Mouse (Mus musculus) c-Kit-negative CD71-positive TER-119-positive erythroid progenitor cells, embryonic 14.5 days (primary cell): ENCODE results near the gene Sigmar1.
"Not testable (repeated sequence)": the region's sequence is repeated elsewhere in the genome, so short reads cannot be mapped to it uniquely, and the experiment has no call there.

Source experiments
- DNase-seq: peaks from one replicate; pipeline ENCODE4 v3.0.0-alpha.2; 2013; ENCODE audit warnings: low read depth, low spot score

Sigmar1 gene

GRCm38 (mm10) chr4:41711705-41712375 is 44.1 kb downstream of the Sigmar1 start:
- DNase-seq: no peak

DNA sequence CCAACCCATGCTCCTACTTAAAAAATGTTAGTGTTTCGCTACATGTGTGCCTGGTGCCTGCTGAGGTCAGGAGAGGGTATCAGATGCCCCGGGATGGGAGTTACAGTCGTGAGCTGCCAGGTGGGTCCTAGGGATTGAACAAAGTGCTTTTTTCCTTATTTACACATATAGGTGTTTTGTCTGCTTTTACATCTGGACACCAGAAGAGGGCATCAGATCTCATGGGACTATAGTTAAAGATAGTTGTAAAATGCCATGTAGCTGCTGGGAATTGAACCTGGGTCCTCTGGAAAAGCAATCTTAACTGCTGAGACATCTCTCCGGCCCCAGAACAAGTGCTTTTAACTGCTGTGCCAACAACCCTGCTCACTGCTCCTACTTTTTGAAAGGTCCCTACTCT is 45.7 kb downstream of the Sigmar1 start:
- DNase-seq: no peak

DNA sequence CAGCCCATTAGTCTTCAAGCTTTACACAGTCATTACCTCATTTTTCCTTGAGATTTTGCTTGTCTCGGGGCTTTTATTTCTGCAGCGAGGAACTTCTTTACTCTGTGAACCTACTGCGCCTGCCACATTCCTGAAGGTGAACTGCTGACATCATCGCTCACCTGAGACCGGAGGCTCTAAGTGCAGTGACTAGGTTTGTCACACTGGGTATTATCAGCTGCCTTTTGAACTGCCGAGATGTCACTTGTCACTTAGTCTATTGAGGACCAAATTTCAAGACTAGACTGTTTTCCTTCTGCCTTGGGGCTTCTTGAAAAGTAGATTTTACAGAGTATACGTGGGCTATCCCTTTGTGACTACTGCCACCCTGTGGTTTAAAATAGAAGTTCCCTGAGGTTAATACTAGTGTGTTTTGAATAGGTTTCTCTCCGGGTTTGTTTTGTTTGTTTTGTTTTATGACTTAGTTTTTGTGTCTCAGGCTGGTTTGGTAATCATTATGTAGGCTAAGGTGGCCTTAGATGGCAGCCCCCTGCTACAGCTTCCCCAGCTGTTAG is 47.7 kb downstream of the Sigmar1 start:
- no peak for DNase-seq

- DNase-seq: no peak
Measured at GRCm38 (mm10) chr4:41707011-41707535, 48.9 kb downstream of the Sigmar1 start.

DNA sequence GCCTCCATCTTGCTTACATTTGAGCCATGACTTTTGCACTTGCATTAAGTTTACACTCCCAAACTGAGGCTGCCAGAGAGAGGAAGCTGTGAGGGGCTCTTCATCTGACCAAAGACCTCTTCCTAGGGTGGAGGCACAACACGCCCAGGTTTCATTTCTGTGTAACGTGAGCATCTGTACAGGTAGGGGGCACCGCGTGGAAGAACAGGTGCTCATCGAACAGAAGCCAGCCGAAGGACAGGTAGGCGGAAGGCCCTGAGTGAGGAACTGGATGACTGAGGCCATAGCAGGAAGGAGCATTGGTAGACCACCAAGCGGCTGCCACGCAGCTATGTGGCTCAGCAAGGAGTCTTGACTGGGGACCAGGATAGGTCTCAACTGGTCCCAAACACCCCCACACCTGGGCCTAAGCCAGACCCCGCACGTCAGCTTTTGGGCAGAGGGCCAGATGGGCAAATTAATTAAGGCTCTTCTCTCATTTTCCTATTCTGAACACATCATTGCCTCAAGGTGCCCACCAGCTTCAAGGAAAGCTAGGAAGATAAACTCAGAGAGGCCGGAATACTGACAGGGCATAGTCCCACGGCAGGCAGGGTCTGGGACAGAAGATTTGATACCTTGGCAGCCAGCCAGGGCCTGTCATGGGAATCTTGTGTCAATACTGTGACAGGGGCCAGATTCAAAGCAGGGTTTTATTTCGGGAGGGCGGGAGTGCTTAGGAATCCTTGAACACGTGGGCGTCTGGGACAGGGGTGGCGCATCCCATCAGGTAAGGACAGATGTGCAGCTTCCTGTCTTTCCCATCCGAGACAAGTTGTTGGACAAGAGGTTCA is 49.8 kb downstream of the Sigmar1 start:
- no peak for DNase-seq

DNA sequence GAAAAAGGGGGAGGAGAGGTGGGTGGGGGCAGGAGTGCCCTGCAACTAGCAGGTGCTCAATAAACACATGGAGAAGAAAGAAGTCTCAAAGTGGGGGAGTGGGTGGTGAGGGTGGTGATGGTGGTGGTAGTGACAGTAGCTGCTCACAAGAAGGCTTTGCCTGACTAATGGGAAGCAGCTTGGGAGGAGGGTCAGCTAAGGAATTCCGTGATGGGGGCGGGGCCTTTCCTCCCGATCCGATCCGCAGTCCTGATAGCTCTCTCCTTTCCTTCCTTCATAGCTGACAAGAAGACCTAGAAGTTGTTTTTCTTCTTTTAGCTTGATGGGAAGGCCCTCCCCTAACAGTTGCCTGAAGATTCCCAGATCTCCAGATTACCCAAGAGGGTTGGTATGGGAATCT is 51.3 kb downstream of the Sigmar1 start:
- DNase-seq: no peak

DNA sequence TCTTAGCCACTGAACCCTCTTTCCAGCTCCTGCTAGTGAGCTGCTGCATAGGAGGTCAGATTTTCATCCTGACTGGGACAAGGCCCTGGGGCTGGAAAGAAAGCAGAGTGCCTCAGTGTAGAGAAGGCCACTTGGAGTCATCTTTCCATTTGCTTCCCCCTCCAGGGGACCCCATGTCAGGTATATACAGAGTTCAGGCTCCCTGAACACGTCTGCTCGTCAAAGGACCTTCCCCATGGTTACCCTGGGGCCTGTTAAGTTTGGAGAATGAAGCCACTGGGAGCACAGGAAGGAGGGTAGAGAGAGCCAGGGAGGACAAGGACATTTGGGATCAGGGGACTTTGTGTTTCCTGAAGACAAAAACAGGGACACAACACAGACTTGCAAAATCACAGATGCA is 53.7 kb downstream of the Sigmar1 start:
- not testable (repeated sequence) for DNase-seq

DNA sequence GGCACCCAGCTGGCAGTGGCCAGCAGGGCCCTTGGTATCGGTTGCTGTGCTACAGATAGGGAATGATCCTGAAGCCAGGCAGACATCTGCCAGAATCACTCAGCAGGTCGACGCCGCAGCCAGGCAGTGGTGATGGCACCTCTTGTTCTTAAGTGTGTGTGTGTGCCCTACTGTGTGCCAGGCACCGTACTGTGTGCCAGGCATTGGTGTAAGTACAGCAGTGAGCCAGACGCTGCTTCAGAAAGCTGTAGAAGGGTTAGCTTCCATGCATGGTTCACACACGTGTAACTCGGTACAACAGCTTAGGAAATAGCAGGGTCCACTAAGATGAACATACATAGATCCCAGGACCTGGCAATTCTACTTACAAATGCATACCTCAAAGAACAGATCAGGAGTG is 55.7 kb downstream of the Sigmar1 start:
- DNase-seq: not testable (repeated sequence)

DNA sequence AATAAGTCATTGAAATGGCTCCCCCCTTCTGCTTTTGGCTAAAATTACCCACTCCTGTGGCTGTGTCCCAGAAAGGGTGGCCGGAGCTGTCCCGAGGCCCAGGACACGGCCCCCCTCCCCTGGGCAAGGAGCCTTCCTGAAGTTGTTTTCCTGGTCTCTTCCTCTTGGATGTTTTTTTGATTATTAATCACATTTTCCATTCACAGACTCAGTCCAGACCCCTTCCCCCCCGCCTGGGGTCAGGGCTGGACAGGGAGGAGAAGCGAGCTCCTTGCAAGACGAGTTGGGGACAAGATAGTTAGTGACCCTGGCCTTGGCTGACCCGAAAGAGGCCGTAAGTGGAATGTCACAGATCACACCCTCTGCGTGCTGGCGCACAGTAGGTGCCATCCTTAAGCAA is 56.2 kb downstream of the Sigmar1 start, which contains the start of gene Il11ra1:
Il11ra1 (plus strand) TSS at position 207 of the 400 bp plus-strand sequence.
- DNase-seq: not testable (repeated sequence)

GRCm38 (mm10) chr4:41698421-41699016 is 57.4 kb downstream of the Sigmar1 start:
- DNase-seq: not testable (repeated sequence)

DNA sequence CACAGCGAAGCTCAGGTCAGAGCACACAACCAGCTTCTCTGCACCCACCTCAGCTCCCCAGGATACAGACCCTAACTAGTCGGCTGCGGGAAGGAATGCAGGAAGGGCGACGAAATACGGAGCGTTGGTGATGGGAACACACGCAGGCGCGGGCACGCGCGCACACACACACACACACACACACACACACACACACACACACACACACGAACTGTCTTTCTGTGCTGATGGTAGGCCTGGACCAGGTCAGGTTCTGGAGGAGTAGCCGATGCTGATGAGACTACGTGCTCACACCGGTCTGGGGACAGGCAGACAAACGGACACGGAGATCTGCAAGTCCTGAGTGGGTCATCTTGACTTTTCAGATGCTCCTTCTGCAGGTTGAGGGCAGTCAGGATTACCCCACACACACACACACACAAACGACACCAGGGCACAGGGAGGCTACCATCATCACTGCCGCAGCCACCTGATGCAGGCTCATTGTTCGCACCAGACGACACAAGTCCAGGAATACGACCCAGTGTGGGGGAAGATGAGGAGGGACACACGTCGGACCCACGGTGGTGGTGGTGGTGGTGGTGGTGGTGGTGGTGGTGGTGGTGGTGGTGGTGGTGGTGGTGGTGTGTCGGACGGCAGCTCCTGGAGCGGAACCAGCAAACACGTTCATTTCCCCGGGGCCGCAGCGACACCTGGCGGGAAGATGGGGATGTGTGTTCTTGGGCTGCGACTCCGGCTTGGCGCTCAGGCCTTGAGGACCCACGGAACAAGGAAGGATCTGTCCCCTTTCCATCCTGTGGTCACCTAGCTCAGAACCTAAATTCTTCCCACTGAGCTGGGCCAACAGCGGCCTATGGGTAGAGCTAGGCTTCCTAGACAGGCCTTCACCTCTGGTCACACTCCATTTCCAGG is 58.8 kb downstream of the Sigmar1 start, which contains the start of gene Cntfr:
Cntfr (minus strand) TSS at position 160 of the 912 bp plus-strand sequence.
- DNase-seq: not testable (repeated sequence)

- DNase-seq: not testable (repeated sequence)
Measured at GRCm38 (mm10) chr4:41696452-41696851, 59.5 kb downstream of the Sigmar1 start.

GRCm38 (mm10) chr4:41695800-41696199 is 60.2 kb downstream of the Sigmar1 start:
- not testable (repeated sequence) for DNase-seq

DNA sequence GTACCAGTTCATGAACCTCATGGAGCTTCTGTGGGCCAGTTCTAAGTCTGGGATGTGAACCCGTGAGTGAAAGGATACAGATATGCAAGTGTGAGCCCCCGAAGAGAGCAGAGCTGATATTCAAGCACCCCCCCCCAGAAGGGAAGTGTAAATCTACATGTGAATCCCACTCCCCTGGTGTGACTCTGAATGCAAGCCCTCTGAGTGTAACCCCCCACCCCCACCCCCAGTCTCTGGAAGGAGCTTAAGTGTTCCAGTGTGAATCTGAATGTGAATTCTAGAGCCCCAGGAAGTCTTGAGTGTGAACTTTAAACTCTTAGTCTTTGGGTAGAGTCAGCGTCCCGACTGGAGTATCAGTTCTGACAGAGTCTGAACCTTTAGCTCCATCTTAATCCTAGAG is 62.4 kb downstream of the Sigmar1 start:
- not testable (repeated sequence) for DNase-seq

- not testable (repeated sequence) for DNase-seq
Measured at GRCm38 (mm10) chr4:41690014-41690413, 65.9 kb downstream of the Sigmar1 start.

- DNase-seq: not testable (repeated sequence)
Measured at GRCm38 (mm10) chr4:41688562-41688961, 67.4 kb downstream of the Sigmar1 start.
